Mouse (Mus musculus): ENCODE data around the gene Dpp8.
"Not testable (repeated sequence)": the region's sequence is repeated elsewhere in the genome, so short reads cannot be mapped to it uniquely, and the experiment has no call there.

Gene Dpp8

GRCm38 (mm10) chr9:65022580-65023135 is 9.6 kb upstream of the Dpp8 start:
- DNase-seq: peak in 1 of 2 experiments; percentile 7

- no peak for DNase-seq
Observed at GRCm38 (mm10) chr9:65023447-65023846, 8.8 kb upstream of the Dpp8 start.

GRCm38 (mm10) chr9:65027241-65027640 is 5.0 kb upstream of the Dpp8 start:
- DNase-seq: no peak

GRCm38 (mm10) chr9:65028313-65028712 is 3.9 kb upstream of the Dpp8 start:
- DNase-seq: no peak

GRCm38 (mm10) chr9:65031355-65031754 is 859 bp upstream of the Dpp8 start:
- DNase-seq: not testable (repeated sequence)

GRCm38 (mm10) chr9:65031894-65032268 is 333 bp upstream of the Dpp8 start:
- no peak for DNase-seq

GRCm38 (mm10) chr9:65036456-65036855 is 4.2 kb downstream of the Dpp8 start:
- peak; percentile 27 to 28 for DNase-seq

- no peak for DNase-seq
Observed at GRCm38 (mm10) chr9:65036861-65037260, 4.6 kb downstream of the Dpp8 start.

- no peak for DNase-seq
Observed at GRCm38 (mm10) chr9:65041430-65041829, 9.2 kb downstream of the Dpp8 start.

GRCm38 (mm10) chr9:65046993-65047392 is 14.8 kb downstream of the Dpp8 start:
- no peak for DNase-seq

- DNase-seq: no peak
Observed at GRCm38 (mm10) chr9:65049422-65049821, 17.2 kb downstream of the Dpp8 start.

- no peak for DNase-seq
Observed at GRCm38 (mm10) chr9:65050981-65051380, 18.8 kb downstream of the Dpp8 start.

- no peak for DNase-seq
Observed at GRCm38 (mm10) chr9:65064251-65064650, 32.0 kb downstream of the Dpp8 start.

GRCm38 (mm10) chr9:65070587-65070986 is 38.4 kb downstream of the Dpp8 start:
- DNase-seq: no peak

GRCm38 (mm10) chr9:65073555-65073954 is 41.3 kb downstream of the Dpp8 start:
- no peak for DNase-seq

- no peak for DNase-seq
Observed at GRCm38 (mm10) chr9:65074251-65074650, 42.0 kb downstream of the Dpp8 start.

- no peak for DNase-seq
Observed at GRCm38 (mm10) chr9:65074855-65075493, 42.8 kb downstream of the Dpp8 start.

GRCm38 (mm10) chr9:65077536-65077935 is 45.3 kb downstream of the Dpp8 start:
- no peak for DNase-seq

- DNase-seq: not testable (repeated sequence)
Observed at GRCm38 (mm10) chr9:65080141-65080540, 47.9 kb downstream of the Dpp8 start.

GRCm38 (mm10) chr9:65083075-65083765 is 51.0 kb downstream of the Dpp8 start:
- DNase-seq: no peak

- no peak for DNase-seq
Observed at GRCm38 (mm10) chr9:65084198-65084807, 52.1 kb downstream of the Dpp8 start.

GRCm38 (mm10) chr9:65085270-65085669 is 53.1 kb downstream of the Dpp8 start:
- DNase-seq: no peak

GRCm38 (mm10) chr9:65086801-65087200 is 54.6 kb downstream of the Dpp8 start:
- DNase-seq: no peak

GRCm38 (mm10) chr9:65087490-65087889 is 55.3 kb downstream of the Dpp8 start:
- peak in 1 of 2 experiments; percentile 22 for DNase-seq
